Mouse (Mus musculus) gastrocnemius, adult 2 months (tissue): Measurements from ENCODE around the gene Tnfaip8l2. TPM values are rescaled to one million over a fixed set of nuclear protein-coding genes. Genes with fewer than 3 reads are reported as not detected.
"Not testable (repeated sequence)": the region's sequence is repeated elsewhere in the genome, so short reads cannot be mapped to it uniquely, and the experiment has no call there.

Experiments used
- DNase-seq: peaks from one replicate; pipeline ENCODE4 v3.0.0; 2022
- H3K27ac ChIP-seq: fragments of 200-600 bp; 2 replicates; pipeline ENCODE4 v1.8.1; 2022; ENCODE audit warnings: mild to moderate bottlenecking
- H3K4me3 ChIP-seq: fragments of 200-600 bp; 2 replicates; pipeline ENCODE4 v1.8.1; 2022; ENCODE audit warnings: mild to moderate bottlenecking, moderate library complexity
- CTCF ChIP-seq: fragments of 200-600 bp; IDR thresholded peaks from 2 replicates; pipeline ENCODE4 v1.8.1; 2022; ENCODE audit warnings: antibody characterized with exemption, mild to moderate bottlenecking, moderate library complexity
- intact Hi-C: fragments of 180-260 bp; cut with DNase I; formaldehyde crosslinking; loops from one replicate; pipeline ENCODE4 v1.15.1; 2025
- total RNA-seq, 2 experiments: library from RNA; stranded (reverse); gene quantifications; 2 replicates each; pipeline ENCODE4 v1.2.3; 2021

The Tnfaip8l2 gene
- total RNA-seq, 2 experiments from 2014 or later, result 0.42 to 0.87 TPM

DNA sequence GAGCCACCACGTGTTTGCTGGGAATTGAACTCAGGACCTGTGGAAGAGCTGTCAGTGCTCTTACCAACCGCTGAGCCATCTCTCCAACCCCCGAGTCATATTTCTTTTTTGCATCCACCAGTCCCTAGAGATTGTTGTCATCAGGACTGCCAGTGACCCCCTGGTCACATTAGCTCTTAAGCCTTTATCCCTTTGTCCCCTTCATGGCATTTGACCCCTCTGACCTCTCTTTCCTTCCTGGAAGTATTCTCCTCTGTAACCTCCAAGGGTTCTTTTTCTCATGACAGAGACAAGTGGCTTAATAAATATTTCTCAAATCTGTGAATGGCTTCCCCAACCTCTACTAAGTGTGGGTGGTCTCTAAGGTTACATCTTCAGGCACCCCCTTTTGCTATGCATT lies 5.8 kb upstream of the Tnfaip8l2 start:
- TF ChIP-seq CTCF, result no peak
- no peak overlapping the region for H3K27ac ChIP-seq
- H3K4me3 ChIP-seq, result no peak overlapping the region
- DNase-seq, result no peak
- intact Hi-C loops, result no loop called here

- intact Hi-C loops, result loop anchor here (1.0 to 5.0 kb wide), 3 partner anchors 32 to 120 kb away; partner anchors contain the start of gene Gabpb2
- Histone ChIP-seq H3K4me3 (no peak overlapping the region), H3K27ac (peak overlapping the region; percentile 44)
- TF ChIP-seq CTCF, result no peak; the same call in 1 of the 2 replicates
- peak; percentile 92 for DNase-seq
Observed at GRCm38 (mm10) chr3:95142617-95143011, 454 bp upstream of the Tnfaip8l2 start.

DNA sequence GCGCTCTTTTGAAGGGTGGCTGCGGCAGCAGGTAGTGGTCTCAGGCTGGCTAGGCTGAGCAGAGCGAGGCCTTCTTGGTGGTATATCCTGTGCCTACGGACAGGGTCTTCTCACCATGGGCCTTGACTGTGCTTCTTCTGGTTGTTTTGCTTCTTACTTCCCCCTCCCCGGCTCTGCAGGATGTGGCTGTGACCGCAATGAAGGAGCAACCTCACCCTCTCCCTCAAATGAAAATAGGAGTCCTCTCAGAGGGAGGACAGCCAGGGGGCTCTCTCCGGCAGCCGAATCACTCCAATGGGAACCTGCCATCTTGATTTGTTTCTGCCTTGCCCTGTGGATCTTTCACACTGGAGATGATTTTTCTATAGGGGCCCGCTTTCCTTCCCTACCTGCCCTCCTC lies 686 bp downstream of the Tnfaip8l2 start:
- intact Hi-C loops, result loop anchor here (5.0 kb wide), 1 partner anchor 121 kb away; no protein-coding TSS in a partner anchor
- TF ChIP-seq CTCF, result no peak
- Histone ChIP-seq H3K27ac (peak overlapping the region; percentile 31), H3K4me3 (peak overlapping the region; percentile 54)
- DNase-seq, result no peak

- TF ChIP-seq CTCF, result no peak
- Histone ChIP-seq H3K4me3 (peak overlapping the region; percentile 54), H3K27ac (no peak overlapping the region)
- intact Hi-C loops, result loop anchor here (5.0 kb wide), 1 partner anchor 122 kb away; no protein-coding TSS in a partner anchor
- no peak for DNase-seq
Observed at GRCm38 (mm10) chr3:95140795-95141194, 1.4 kb downstream of the Tnfaip8l2 start.

GRCm38 (mm10) chr3:95140289-95140595 lies 1.9 kb downstream of the Tnfaip8l2 start:
- intact Hi-C loops, result loop anchor here (5.0 kb wide), 1 partner anchor 122 kb away; no protein-coding TSS in a partner anchor

DNA sequence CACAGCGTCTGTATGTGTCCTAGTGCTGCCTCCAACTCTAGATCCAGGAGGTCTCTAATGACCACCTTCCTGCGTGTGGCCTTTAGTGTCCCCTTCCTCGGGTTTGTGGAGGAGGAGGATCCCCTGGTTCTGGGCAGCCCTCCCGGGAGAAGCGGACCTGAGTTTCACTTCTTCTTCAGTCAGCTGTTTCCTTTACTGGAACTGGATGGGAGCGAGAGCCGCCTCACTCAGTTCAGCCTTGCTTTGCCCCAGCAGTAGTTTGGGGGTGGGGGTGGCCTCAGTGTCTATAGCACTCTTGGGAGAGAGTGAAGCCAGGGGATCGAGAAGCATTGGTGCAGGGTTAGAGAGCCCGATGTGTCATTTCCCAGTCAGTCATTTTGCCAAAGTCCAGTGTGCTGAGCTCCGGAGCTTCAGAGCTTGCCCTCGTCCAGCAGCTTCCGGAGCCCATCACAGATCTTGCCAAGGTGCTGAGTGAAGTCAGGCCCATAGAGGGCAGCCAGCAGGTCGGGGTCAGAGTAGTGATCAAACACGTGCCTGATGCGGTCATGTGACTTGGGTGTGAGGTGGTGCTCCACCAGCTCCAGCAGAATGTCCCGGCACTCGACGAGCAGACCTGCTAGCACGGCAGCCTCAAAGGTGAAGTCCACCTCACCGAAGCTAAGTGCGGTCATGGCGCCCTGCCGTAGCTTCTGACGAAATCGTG lies 2.4 kb downstream of the Tnfaip8l2 start:
- Histone ChIP-seq H3K4me3 (peak overlapping the region; percentile 47), H3K27ac (peak overlapping the region; percentile 71)
- peak; percentile 55 for DNase-seq

More at GRCm38 (mm10) chr3:95140289-95140595, 1.9 kb downstream of the Tnfaip8l2 start:
- Histone ChIP-seq H3K4me3 (peak overlapping the region; percentile 47), H3K27ac (peak overlapping the region; percentile 71)
- no peak for DNase-seq
- TF ChIP-seq CTCF, result no peak

GRCm38 (mm10) chr3:95136336-95136735 lies 5.8 kb downstream of the Tnfaip8l2 start:
- Histone ChIP-seq H3K27ac (peak overlapping the region; percentile 81; the same call in 1 of the 2 replicates), H3K4me3 (no peak overlapping the region)
- no peak for TF ChIP-seq CTCF
- intact Hi-C loops, result no loop called here
- DNase-seq, result no peak

More for the DNA sequence above, 2.4 kb downstream of the Tnfaip8l2 start:
- no peak for TF ChIP-seq CTCF
- intact Hi-C loops, result loop anchor here (5.0 kb wide), 1 partner anchor 123 kb away; no protein-coding TSS in a partner anchor

DNA sequence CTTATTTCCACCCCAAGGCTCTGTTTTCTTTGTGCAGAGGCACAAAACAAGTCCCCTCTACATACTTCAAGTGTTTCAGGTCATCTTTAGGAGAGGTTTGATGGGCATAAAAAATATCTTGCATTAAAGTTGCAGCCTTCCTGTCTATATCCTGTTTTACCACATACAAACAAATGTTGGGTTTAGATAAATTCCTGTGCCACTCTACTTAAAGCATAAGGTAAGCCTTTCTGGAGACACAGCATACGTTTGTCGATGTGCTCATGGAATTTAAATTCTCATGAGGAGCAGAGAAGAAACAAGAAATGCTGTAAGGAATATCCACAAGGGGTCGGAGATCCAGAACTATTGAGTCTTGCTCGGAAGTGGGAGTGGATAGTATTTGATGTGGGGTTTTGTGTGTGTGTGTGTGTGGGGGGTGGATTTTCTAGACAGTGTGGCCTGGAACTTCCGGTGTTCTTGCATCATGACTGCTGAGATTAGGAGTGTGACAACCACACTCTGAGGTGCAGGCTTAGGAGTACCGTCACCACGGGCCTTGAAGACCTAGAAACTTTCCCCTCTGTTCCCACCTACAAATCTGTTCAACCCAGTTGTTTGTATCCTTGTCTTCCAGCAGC lies 6.6 kb downstream of the Tnfaip8l2 start:
- intact Hi-C loops, result no loop called here
- DNase-seq, result no peak
- peak overlapping the region; percentile 81 for H3K27ac ChIP-seq
- no peak for TF ChIP-seq CTCF
- peak overlapping the region; percentile 71 for H3K4me3 ChIP-seq

- intact Hi-C loops, result no loop called here
- no peak for TF ChIP-seq CTCF
- Histone ChIP-seq H3K4me3 (peak overlapping the region; percentile 71), H3K27ac (peak overlapping the region; percentile 81)
- peak; percentile 69 for DNase-seq
Observed at GRCm38 (mm10) chr3:95135023-95135422, 7.1 kb downstream of the Tnfaip8l2 start.

DNA sequence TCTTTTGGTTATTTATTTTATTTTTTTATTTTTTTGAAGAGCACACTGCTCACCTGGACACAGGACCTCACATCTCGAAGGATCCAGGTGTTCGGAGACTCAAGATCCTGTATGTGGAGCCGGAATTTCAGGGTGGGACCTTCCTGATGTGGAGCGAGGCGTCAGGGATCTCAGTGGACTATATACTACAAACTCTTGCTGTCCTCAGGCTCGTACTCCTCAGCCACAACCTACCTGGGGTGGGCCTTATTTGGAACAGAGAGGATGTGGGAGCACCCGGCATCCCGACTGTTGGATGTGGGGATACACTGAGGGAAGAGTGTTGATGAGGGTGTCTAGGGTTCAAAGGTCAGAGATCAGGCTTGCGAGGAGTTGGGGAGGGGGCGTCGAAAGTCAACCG lies 8.0 kb downstream of the Tnfaip8l2 start:
- H3K4me3 ChIP-seq, result peak overlapping the region; percentile 74
- DNase-seq, intact Hi-C loops: not testable (repeated sequence)

GRCm38 (mm10) chr3:95133680-95134101 lies 8.5 kb downstream of the Tnfaip8l2 start, which contains the start of the genes Scnm1 and Lysmd1:
Gene Scnm1 (minus strand): TSS chr3:95134011.
Gene Lysmd1 (plus strand): TSS chr3:95134088.
- DNase-seq, result peak; percentile 93
- intact Hi-C loops, result no loop called here
- peak; percentile 30; the same call in 1 of the 2 replicates for TF ChIP-seq CTCF
- H3K4me3 ChIP-seq, result peak within 1 kb of the TSS; percentile 74
- H3K27ac ChIP-seq, result peak within 1 kb of the TSS; percentile 91

More for the DNA sequence above, 8.0 kb downstream of the Tnfaip8l2 start:
- H3K27ac ChIP-seq, result not testable (repeated sequence)

- Histone ChIP-seq H3K27ac (peak overlapping the region; percentile 91), H3K4me3 (peak overlapping the region; percentile 74)
- intact Hi-C loops, result no loop called here
- DNase-seq, result no peak
- no peak for TF ChIP-seq CTCF
Observed at GRCm38 (mm10) chr3:95133176-95133575, 9.0 kb downstream of the Tnfaip8l2 start.

- intact Hi-C loops, H3K4me3 ChIP-seq, DNase-seq: not testable (repeated sequence)
- peak overlapping the region; percentile 91; the same call in 1 of the 2 replicates for H3K27ac ChIP-seq
- peak; percentile 50 for TF ChIP-seq CTCF
Observed at GRCm38 (mm10) chr3:95132389-95132788, 9.8 kb downstream of the Tnfaip8l2 start.
